Mouse (Mus musculus) midbrain, embryonic 15.5 days (tissue): Measurements from ENCODE around the gene Smc1b. TPM values are rescaled to one million over a fixed set of nuclear protein-coding genes. Genes with fewer than 3 reads are reported as not detected.
A peak's percentile ranks its signal among the peaks of the same experiment; 100 is the strongest.

Experiments
- ATAC-seq: fragments of 200-750 bp; cut with Nextera tagmentation; replicated peaks from 2 replicates; pipeline ENCODE4 v1.8.0; 2017; ENCODE audit warnings: moderate TSS enrichment
- H3K27ac ChIP-seq: fragments of 300-500 bp; sonication (generic); 2 replicates; pipeline ENCODE4 v1.5.1; 2015; ENCODE audit warnings: mild to moderate bottlenecking, inconsistent platforms
- H3K27me3 ChIP-seq: fragments of 300-500 bp; sonication (generic); replicated peaks from 2 replicates; pipeline ENCODE4 v1.6.1; 2015; ENCODE audit warnings: inconsistent platforms
- H3K36me3 ChIP-seq: fragments of 300-500 bp; sonication (generic); replicated peaks from 2 replicates; pipeline ENCODE4 v1.6.1; 2015; ENCODE audit warnings: inconsistent platforms
- H3K4me1 ChIP-seq: fragments of 300-500 bp; sonication (generic); 2 replicates; pipeline ENCODE4 v1.6.1; 2015; ENCODE audit warnings: inconsistent platforms
- H3K4me2 ChIP-seq: fragments of 300-500 bp; sonication (generic); 2 replicates; pipeline ENCODE4 v1.6.1; 2015; ENCODE audit warnings: inconsistent platforms, mild to moderate bottlenecking, moderate library complexity
- H3K4me3 ChIP-seq: fragments of 300-500 bp; sonication (generic); 2 replicates; pipeline ENCODE4 v1.5.1; 2015; ENCODE audit warnings: mild to moderate bottlenecking, inconsistent platforms
- H3K9ac ChIP-seq: fragments of 300-500 bp; sonication (generic); 2 replicates; pipeline ENCODE4 v1.6.1; 2015; ENCODE audit warnings: mild to moderate bottlenecking, inconsistent platforms
- H3K9me3 ChIP-seq: fragments of 300-500 bp; sonication (generic); 2 replicates; pipeline ENCODE4 v1.6.1; 2016; ENCODE audit warnings: inconsistent platforms
- WGBS: fragments of 180-500 bp; shearing (Covaris S2); methylation state at CpG from one replicate; pipeline ENCODE4 v1.1.7; 2015; ENCODE audit warnings: mixed read lengths; 5-methylcytosine and 5-hydroxymethylcytosine counted together
- polyA plus RNA-seq: library from polyadenylated mRNA; unstranded; fragments of >200 nt; fragmentation: Nextera tagmentation; extraction: Ambion mirVana; gene quantifications from 2 replicates; pipeline ENCODE4 v1.2.1, GENCODE M21; 2015

Smc1b gene
- polyA plus RNA-seq, 1 experiment from 2014 or later: 0.14 TPM

- 83% methylated on average over 2 of the region's 2 CpGs for WGBS
- Histone ChIP-seq H3K27me3 (no peaks in the 10 kb centered on the region), H3K4me1 (no peaks in the 10 kb centered on the region), H3K36me3 (no peaks in the 10 kb centered on the region), H3K4me2 (no peak overlapping the region), H3K27ac (no peak overlapping the region), H3K9ac (no peak overlapping the region), H3K9me3 (no peaks in the 10 kb centered on the region), H3K4me3 (no peak overlapping the region)
- no peak for ATAC-seq
These were observed 59.1 kb downstream of the Smc1b start for GRCm38 (mm10) chr15:85072651-85073050.

DNA sequence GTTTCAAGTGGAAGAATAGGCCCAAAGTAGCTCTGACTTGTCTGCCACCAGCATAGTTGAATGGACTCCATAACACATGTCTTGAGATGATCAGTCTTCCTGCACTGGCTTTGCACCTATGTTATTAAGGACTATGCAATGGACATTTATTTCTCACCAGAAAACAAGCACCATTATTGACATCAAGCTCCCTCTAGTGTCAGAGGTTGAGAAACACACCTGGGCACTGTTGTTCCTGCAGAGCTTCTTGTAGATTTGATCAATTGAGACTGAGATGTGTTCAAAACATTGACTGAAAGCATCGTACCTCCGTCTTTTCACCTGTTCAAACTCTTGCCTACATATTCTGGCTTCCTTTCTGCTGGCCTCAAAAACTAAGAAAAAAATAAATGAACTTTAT is 61.2 kb downstream of the Smc1b start:
- 38% methylated on average over 2 of the region's 2 CpGs for WGBS
- Histone ChIP-seq H3K4me2 (no peak overlapping the region), H3K27me3 (no peaks in the 10 kb centered on the region), H3K9me3 (no peaks in the 10 kb centered on the region), H3K27ac (no peak overlapping the region), H3K4me1 (no peaks in the 10 kb centered on the region), H3K4me3 (no peak overlapping the region), H3K9ac (no peak overlapping the region), H3K36me3 (no peaks in the 10 kb centered on the region)
- no peak for ATAC-seq

DNA sequence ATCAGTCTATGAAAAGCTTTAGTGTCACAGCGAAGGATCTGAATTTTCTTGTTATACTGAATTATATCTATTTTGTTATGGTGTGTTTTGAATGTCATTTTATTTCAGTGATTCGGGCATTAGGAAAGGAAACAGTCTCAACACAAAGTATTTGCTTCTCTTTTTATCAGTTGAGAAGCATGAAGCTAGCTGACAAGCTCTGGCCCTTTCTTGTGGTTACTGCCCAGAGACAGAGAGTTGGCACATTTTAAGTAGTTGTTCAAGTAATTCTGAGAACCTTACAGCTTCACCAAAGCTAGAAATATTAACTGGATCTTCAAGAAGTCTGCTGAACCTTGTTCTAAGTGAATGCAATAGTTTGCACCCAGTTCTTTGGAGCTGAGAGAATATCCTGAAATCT is 68.3 kb downstream of the Smc1b start:
- no peak overlapping the region for H3K4me2 ChIP-seq
- no peaks in the 10 kb centered on the region for H3K4me1 ChIP-seq
- no peak overlapping the region for H3K4me3 ChIP-seq
- WGBS: 91% methylated on average over 2 of the region's 2 CpGs
- peaks cover 19% of the 10 kb centered on the region for H3K36me3 ChIP-seq
- H3K27ac ChIP-seq: no peak overlapping the region
- no peaks in the 10 kb centered on the region for H3K27me3 ChIP-seq
- no peak overlapping the region for H3K9ac ChIP-seq
- no peak for ATAC-seq
- H3K9me3 ChIP-seq: no peaks in the 10 kb centered on the region

- Histone ChIP-seq H3K36me3 (peaks cover 25% of the 10 kb centered on the region; the same call in 1 of the 2 replicates), H3K4me3 (no peak overlapping the region), H3K9me3 (no peaks in the 10 kb centered on the region), H3K27me3 (no peaks in the 10 kb centered on the region), H3K4me1 (no peaks in the 10 kb centered on the region), H3K27ac (no peak overlapping the region), H3K9ac (no peak overlapping the region), H3K4me2 (no peak overlapping the region)
- 82% methylated on average over 4 of the region's 4 CpGs for WGBS
- ATAC-seq: no peak
These were observed 76.6 kb downstream of the Smc1b start for GRCm38 (mm10) chr15:85055186-85055585.

- Histone ChIP-seq H3K27ac (no peak overlapping the region), H3K4me3 (no peak overlapping the region), H3K9me3 (no peaks in the 10 kb centered on the region), H3K4me1 (no peaks in the 10 kb centered on the region), H3K4me2 (no peak overlapping the region), H3K36me3 (peaks cover 25% of the 10 kb centered on the region; the same call in 1 of the 2 replicates), H3K9ac (no peak overlapping the region), H3K27me3 (no peaks in the 10 kb centered on the region)
- ATAC-seq: no peak
- WGBS: 97% methylated on average over 3 of the region's 3 CpGs
These were observed 77.7 kb downstream of the Smc1b start for GRCm38 (mm10) chr15:85054098-85054497.

DNA sequence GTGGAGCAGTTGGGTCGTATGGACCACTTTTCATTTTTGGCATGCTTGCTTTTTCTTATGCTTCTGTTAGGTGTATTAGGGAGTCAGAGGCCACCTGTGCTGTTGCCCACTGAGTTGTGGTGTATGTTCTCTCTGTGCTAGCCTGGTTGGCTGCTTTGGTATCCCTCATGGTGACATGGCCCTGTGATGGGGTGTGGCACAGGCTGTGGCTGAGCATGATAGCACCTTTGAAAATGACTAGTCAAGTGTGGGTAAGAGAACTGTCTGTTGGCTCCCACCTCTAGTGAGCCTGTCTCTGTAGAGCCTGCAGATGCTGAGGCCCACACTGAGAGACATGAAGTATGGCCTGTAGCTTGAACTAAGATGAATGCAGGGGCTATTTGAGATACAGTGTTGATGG is 82.0 kb downstream of the Smc1b start:
- Histone ChIP-seq H3K4me1 (no peaks in the 10 kb centered on the region), H3K27ac (no peak overlapping the region), H3K36me3 (peaks cover 30% of the 10 kb centered on the region), H3K4me3 (no peak overlapping the region), H3K27me3 (no peaks in the 10 kb centered on the region), H3K4me2 (no peak overlapping the region), H3K9ac (no peak overlapping the region), H3K9me3 (no peaks in the 10 kb centered on the region)
- ATAC-seq: no peak
- WGBS: 95% methylated on average over 1 of the region's 1 CpGs

DNA sequence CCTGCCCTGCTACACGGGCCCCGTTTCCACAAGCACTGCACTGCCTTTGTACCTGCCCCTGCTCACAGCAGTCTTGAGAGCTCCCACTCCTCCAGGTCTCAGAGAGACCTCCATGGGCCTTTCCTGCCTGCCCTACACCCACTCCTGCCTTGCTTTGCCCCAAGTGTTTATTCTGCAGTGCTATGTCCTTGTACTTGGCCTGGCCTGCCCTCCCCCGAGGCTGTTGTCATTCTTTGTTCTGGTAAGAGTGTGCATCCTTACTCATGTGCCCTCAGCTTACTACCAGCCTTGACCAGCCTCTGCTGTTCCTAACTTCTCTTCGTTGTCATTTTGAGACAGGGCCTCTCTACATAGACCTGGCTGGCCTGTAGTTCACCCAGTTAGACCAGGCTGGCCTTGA is 83.9 kb downstream of the Smc1b start:
- 91% methylated on average over 4 of the region's 4 CpGs for WGBS
- no peak overlapping the region for H3K9ac ChIP-seq
- no peak overlapping the region for H3K4me2 ChIP-seq
- no peaks in the 10 kb centered on the region for H3K27me3 ChIP-seq
- ATAC-seq: no peak
- no peak overlapping the region for H3K4me3 ChIP-seq
- peaks cover 8% of the 10 kb centered on the region for H3K4me1 ChIP-seq
- no peak overlapping the region for H3K27ac ChIP-seq
- no peaks in the 10 kb centered on the region for H3K9me3 ChIP-seq
- peaks cover 23% of the 10 kb centered on the region for H3K36me3 ChIP-seq

DNA sequence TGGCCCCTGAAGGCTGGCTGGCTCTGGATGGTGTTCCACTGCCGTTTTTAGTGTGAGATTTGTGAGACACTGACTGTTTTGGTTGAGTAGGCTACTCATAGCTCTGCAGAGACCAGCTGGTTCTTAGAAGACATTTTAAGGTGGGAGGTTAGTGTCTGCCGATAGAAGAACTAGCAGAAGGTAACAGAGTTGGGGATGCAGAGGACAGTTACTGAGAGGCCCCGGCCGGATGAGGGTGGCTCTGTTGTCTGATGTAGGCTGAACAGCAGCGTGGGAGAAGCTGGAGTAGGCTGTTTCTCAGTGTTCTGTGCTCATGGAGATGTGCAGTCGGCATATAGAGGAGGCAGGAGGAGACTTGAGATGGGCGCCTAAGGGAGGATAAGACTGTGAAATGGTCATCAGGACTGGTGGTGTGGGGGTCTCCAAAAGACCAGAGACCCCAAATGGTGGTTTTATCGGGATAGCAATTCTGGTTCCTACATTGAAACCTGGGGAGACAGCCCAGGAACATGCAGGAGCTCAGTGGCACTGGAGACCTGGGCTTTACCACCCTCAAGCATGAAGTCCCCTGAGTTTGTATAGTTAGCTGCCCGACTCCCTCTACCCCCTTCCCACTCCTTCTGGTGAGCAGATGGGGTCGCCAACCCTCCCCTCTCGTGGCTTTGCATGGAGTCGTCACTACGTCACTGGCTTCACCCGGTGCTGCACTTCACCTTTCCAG is 85.4 kb downstream of the Smc1b start:
- H3K36me3 ChIP-seq: peaks cover 17% of the 10 kb centered on the region
- no peaks in the 10 kb centered on the region for H3K27me3 ChIP-seq
- H3K4me1 ChIP-seq: peaks cover 22% of the 10 kb centered on the region
- H3K4me2 ChIP-seq: no peak overlapping the region
- WGBS: 89% methylated on average over 14 of the region's 14 CpGs
- H3K9ac ChIP-seq: no peak overlapping the region
- ATAC-seq: no peak
- no peaks in the 10 kb centered on the region for H3K9me3 ChIP-seq
- H3K4me3 ChIP-seq: no peak overlapping the region
- H3K27ac ChIP-seq: no peak overlapping the region

DNA sequence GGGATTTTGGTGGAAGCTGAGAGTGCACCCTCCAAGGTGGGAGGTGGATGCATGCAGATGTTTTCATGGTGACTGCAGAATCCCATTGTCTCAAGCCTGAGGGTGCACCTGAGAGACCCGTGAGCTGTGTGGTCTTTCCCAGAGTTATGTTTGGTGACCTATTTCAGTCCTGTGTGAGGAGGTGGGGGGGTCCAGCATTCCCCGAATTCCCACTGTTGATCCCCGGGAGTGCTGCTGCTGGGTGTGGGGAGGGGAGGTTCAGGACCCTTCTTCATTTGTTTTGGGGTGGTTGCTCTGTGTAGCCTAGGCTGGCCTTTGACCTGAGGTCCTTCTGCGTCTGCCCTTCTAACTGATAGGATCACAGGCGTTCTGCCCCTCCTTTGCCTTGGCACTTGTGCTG is 88.0 kb downstream of the Smc1b start:
- no peaks in the 10 kb centered on the region for H3K27me3 ChIP-seq
- H3K36me3 ChIP-seq: peaks cover 8% of the 10 kb centered on the region
- H3K27ac ChIP-seq: no peak overlapping the region
- no peak overlapping the region for H3K4me3 ChIP-seq
- WGBS: 77% methylated on average over 5 of the region's 5 CpGs
- no peaks in the 10 kb centered on the region for H3K9me3 ChIP-seq
- no peak for ATAC-seq
- peaks cover 32% of the 10 kb centered on the region for H3K4me1 ChIP-seq
- no peak overlapping the region for H3K4me2 ChIP-seq
- no peak overlapping the region for H3K9ac ChIP-seq

DNA sequence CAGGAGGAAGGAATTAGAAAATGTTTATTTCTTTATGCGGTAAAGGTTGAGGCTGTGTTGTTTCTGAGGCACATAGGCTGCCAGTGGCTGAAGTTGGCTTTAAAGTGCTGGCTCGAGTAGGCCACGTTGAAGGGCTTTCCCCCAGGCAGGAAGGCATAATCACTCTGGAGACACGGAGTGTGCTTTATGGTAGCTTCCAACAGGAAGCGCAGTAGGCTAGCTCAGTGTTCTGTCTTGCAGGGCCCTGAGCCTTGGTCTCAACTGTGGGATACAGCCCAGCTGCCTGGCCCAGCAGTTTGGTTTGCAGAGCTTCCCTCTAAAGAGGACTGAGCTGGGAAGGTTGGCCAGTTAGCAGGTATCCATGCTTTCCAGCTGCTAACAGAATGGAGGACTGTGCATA is 88.6 kb downstream of the Smc1b start:
- Histone ChIP-seq H3K9ac (0 out of 2 replicates have a peak overlapping the region, but pooled peaks have one; percentile 2), H3K4me3 (no peak overlapping the region), H3K4me2 (no peak overlapping the region), H3K36me3 (0 out of 2 replicates have a peak, but pooled peaks cover 2% of the 10 kb centered on the region), H3K4me1 (peaks cover 38% of the 10 kb centered on the region), H3K27ac (peak overlapping the region; percentile 78), H3K27me3 (no peaks in the 10 kb centered on the region), H3K9me3 (no peaks in the 10 kb centered on the region)
- no peak for ATAC-seq
- 53% methylated on average over 5 of the region's 5 CpGs for WGBS

DNA sequence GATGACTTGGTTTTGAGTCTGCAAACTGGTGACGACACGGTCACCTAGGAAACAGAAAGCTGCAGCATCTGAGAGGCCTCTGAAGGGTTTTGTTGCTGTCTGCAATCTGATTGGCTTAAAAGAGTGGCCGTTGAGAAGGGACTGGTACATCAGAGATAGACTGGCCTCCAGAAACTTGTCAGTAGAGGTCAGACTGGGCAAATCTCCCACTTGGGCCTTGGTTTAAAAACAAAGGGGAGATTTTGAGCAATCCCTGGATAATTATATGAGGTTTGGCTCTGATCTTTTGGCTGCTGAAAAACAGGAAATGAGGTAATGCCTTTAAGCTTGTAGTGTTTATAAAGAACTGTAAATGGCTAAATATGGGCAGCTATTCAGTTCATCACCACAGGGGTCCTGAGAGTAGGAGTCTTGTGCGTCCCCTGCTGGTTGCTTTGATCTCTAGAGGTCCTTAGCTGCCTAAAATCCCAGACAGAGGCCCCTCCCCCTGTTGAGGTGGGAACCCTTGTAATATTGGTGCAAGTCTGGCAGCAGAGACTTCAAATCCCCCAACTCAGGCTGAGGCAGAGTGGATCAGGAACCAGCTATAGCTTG is 89.3 kb downstream of the Smc1b start:
- no peaks in the 10 kb centered on the region for H3K9me3 ChIP-seq
- peaks cover 45% of the 10 kb centered on the region for H3K4me1 ChIP-seq
- no peak overlapping the region for H3K4me3 ChIP-seq
- peak overlapping the region; percentile 11 for H3K4me2 ChIP-seq
- no peaks in the 10 kb centered on the region for H3K27me3 ChIP-seq
- peak; percentile 81 for ATAC-seq
- 0 out of 2 replicates have a peak, but pooled peaks cover 2% of the 10 kb centered on the region for H3K36me3 ChIP-seq
- peak overlapping the region; percentile 78 for H3K27ac ChIP-seq
- WGBS: 3% methylated on average over 4 of the region's 4 CpGs
- H3K9ac ChIP-seq: 0 out of 2 replicates have a peak overlapping the region, but pooled peaks have one; percentile 2

DNA sequence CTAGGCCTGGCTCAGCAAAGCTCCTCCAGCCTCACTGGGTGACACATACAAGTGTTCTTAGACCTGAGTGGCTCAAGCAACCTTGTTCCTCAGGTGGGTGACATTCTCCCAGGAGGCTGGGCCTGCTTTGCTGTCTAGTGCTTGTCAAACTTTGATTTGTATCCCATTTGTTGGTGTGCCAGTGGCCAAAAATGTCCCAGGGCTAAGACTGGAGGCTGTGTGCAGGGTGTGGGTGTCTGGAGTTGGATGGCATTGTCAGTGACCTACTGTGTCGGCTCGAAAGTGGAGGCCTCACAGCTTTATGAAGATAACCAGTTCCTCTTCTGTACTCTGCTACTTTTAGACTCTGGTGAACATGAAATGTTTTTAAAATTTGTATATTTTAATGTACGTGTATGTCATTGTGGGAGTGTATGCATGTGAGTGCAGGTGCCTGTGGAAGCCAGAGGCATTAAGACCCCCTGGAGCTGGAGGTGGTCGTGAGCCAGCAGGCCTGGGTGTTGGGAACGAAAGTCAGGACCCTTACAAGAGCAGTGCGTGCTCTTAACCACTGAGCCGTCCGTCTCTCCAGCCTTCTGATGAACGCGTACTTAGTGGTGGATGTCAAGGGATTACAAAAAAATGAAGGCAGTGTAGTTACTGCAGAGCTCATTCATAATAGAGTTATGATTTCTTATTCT is 90.1 kb downstream of the Smc1b start:
- Histone ChIP-seq H3K9me3 (no peaks in the 10 kb centered on the region), H3K9ac (no peak overlapping the region), H3K27me3 (no peaks in the 10 kb centered on the region), H3K4me3 (no peak overlapping the region), H3K4me2 (0 out of 2 replicates have a peak overlapping the region, but pooled peaks have one; percentile 11), H3K36me3 (0 out of 2 replicates have a peak, but pooled peaks cover 2% of the 10 kb centered on the region), H3K27ac (peak overlapping the region; percentile 78), H3K4me1 (peaks cover 48% of the 10 kb centered on the region)
- no peak for ATAC-seq
- 63% methylated on average over 10 of the region's 10 CpGs for WGBS
